Mouse (Mus musculus): ENCODE measurements around the gene Pkn1. TPM values are rescaled to one million over a fixed set of nuclear protein-coding genes. Genes with fewer than 3 reads are reported as not detected.

Gene Pkn1
- polyA plus RNA-seq, 1 experiment from 2014 or later, result 35.1 TPM

DNA sequence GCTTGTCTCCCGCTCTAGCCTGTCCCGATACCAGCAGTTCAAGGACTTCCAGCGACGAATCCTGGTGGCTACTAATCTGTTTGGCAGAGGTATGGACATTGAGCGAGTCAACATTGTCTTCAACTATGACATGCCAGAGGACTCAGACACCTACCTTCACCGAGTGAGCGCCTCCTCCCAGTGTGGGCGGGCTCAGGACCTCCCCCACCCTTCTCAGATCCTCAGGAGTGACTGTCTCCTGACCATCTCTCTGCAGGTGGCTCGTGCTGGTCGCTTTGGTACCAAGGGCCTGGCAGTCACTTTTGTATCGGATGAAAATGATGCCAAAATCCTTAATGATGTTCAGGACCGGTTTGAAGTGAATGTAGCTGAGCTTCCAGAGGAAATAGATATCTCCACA lies 23.7 kb upstream of the Pkn1 start:
- Histone ChIP-seq H3K4me3 (no peak overlapping the region), H3K4me2 (replicated peaks) (no peak overlapping the region), H3K27me3 (no peaks in the 10 kb centered on the region), H3K9ac (no peak overlapping the region), H3K36me3 (peaks cover 71% of the 10 kb centered on the region), H3K9me3 (no peaks in the 10 kb centered on the region), H3K4me1 (no peaks in the 10 kb centered on the region), H3K27ac (no peak overlapping the region)
- 89% methylated on average over 12 of the region's 12 CpGs for WGBS
- no peak for ATAC-seq (ENCODE audit: insufficient number of reproducible peaks, insufficient read depth, low FRiP score, low TSS enrichment)

DNA sequence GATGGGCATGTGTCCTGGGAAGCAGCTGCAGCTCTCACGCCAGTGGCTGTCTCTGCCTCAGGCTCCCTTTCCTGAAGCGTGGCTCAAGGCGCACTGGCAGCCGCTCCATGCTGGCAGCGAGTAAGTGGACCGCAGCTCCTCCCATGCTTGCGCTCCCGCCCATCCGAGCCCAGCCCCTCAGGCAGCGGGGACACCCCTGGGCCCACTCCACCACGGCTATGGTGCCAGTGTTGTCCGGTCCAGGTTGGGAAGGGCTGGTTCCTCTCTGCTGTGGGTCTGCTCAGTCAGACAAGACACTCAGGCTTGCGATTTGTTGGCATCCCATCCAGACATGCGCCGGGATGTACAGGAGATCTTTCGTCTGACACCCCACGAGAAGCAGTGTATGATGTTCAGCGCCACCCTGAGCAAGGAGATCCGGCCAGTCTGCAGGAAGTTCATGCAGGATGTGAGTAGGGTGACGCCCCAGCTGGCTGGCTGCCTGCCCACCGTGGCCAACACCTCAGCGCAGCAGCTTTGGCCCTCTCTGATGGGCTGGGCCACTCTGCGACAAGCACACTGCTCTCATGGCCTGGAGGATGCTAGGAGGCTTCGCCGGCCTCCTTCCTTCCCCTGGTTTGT lies 22.5 kb upstream of the Pkn1 start:
- H3K9me3 ChIP-seq, result no peaks in the 10 kb centered on the region
- no peaks in the 10 kb centered on the region for H3K27me3 ChIP-seq
- H3K36me3 ChIP-seq, result peaks cover 70% of the 10 kb centered on the region
- no peak overlapping the region for H3K27ac ChIP-seq
- no peak for ATAC-seq (ENCODE audit: insufficient number of reproducible peaks, insufficient read depth, low FRiP score, low TSS enrichment)
- H3K4me1 ChIP-seq, result peaks cover 9% of the 10 kb centered on the region
- no peak overlapping the region for H3K9ac ChIP-seq
- no peak overlapping the region for H3K4me2 ChIP-seq (replicated peaks)
- 92% methylated on average over 25 of the region's 25 CpGs for WGBS
- H3K4me3 ChIP-seq, result no peak overlapping the region

DNA sequence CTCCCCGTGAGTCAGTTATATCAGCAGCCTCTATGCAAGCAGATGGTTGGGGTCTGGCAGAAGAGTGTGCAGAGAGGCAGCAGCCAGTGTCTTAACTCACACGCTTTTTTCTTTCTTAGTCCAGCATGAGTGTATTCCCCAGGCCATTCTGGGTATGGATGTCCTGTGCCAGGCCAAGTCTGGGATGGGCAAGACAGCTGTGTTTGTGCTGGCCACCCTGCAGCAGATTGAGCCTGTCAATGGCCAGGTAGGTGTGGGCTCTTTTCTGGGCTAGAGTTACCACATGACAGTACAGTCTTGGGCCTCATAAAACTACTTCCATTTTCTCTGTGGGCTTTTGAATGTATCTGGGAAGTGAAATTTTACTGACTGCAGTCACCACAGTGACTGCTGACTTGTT lies 20.7 kb upstream of the Pkn1 start:
- Histone ChIP-seq H3K9ac (no peak overlapping the region), H3K36me3 (peaks cover 55% of the 10 kb centered on the region), H3K9me3 (no peaks in the 10 kb centered on the region), H3K4me3 (no peak overlapping the region), H3K4me1 (peaks cover 15% of the 10 kb centered on the region), H3K27ac (no peak overlapping the region), H3K27me3 (no peaks in the 10 kb centered on the region), H3K4me2 (replicated peaks) (no peak overlapping the region)
- no peak for ATAC-seq (ENCODE audit: insufficient number of reproducible peaks, insufficient read depth, low FRiP score, low TSS enrichment)
- 83% methylated on average over 2 of the region's 2 CpGs for WGBS

DNA sequence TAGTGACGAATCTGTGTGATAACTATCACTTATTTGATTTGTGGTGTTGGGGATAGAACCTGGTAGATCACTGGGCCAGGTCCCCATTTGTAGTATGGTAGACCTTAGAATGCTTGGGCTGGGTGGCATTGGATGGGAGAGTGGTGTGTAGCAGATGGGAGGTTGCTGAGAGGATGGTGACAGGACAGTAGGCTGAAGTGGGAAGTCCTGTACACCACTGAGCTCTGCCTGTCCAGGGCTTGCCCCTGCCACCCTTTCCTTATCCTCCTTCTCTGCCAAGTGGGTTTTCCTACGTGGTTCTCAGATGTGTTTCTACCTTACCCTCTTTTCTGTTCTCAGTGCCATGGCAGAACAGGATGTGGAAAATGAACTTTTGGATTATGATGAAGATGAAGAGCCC lies 20.1 kb upstream of the Pkn1 start:
- ATAC-seq (ENCODE audit: insufficient number of reproducible peaks, insufficient read depth, low FRiP score, low TSS enrichment), result no peak
- Histone ChIP-seq H3K27me3 (no peaks in the 10 kb centered on the region), H3K4me3 (no peak overlapping the region), H3K9ac (no peak overlapping the region), H3K4me1 (peaks cover 15% of the 10 kb centered on the region), H3K36me3 (peaks cover 48% of the 10 kb centered on the region), H3K27ac (no peak overlapping the region), H3K4me2 (replicated peaks) (no peak overlapping the region), H3K9me3 (no peaks in the 10 kb centered on the region)
- 88% methylated on average over 2 of the region's 2 CpGs for WGBS

DNA sequence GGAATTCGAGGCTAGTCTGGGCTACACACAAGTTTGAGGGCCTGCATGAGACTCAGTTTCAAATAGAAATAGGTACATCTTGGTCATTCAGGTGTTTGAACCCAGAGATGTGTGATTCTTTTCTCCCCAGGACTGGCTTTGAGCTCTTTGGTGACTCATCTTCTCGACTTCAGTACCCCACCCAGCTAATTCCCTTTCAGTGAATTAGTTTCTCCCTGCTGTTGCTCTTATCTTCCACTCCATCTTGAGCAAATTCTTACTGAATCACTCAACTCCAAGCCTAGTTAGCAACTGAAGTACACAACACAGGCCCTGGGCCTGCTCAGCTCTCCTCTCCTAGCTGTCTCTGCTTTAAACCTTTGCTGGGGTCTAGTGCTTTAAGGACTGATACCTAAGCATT lies 17.6 kb upstream of the Pkn1 start:
- peak overlapping the region; percentile 77; the same call in 1 of the 2 replicates for H3K9ac ChIP-seq
- H3K4me1 ChIP-seq, result peaks cover 15% of the 10 kb centered on the region
- peak overlapping the region; percentile 68 for H3K4me3 ChIP-seq
- 76% methylated on average over 2 of the region's 2 CpGs for WGBS
- H3K9me3 ChIP-seq, result no peaks in the 10 kb centered on the region
- peak overlapping the region; percentile 83 for H3K4me2 ChIP-seq (replicated peaks)
- H3K36me3 ChIP-seq, result peaks cover 24% of the 10 kb centered on the region
- no peak overlapping the region for H3K27ac ChIP-seq
- no peak for ATAC-seq (ENCODE audit: insufficient number of reproducible peaks, insufficient read depth, low FRiP score, low TSS enrichment)
- no peaks in the 10 kb centered on the region for H3K27me3 ChIP-seq

DNA sequence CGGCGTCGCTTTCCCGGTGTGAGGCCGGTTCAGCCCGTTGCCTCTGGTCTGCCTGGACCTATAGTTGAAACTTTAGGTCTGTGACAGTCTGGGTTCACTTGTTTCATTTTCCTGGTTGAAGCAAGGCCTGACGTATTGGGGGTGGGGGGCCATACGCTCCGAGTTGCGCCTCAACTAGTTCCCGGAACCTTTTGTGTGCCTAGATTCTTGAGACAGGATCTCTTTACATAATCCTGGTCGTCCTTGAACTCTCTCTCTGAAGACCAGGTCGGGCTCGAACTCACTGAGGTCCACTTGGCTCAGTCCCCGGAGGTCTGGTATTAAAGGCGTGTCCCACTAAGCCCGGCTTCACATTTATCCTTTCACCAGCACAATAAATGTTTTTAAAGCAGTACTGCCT lies 16.8 kb upstream of the Pkn1 start:
- H3K27ac ChIP-seq, result peak overlapping the region; percentile 89

DNA sequence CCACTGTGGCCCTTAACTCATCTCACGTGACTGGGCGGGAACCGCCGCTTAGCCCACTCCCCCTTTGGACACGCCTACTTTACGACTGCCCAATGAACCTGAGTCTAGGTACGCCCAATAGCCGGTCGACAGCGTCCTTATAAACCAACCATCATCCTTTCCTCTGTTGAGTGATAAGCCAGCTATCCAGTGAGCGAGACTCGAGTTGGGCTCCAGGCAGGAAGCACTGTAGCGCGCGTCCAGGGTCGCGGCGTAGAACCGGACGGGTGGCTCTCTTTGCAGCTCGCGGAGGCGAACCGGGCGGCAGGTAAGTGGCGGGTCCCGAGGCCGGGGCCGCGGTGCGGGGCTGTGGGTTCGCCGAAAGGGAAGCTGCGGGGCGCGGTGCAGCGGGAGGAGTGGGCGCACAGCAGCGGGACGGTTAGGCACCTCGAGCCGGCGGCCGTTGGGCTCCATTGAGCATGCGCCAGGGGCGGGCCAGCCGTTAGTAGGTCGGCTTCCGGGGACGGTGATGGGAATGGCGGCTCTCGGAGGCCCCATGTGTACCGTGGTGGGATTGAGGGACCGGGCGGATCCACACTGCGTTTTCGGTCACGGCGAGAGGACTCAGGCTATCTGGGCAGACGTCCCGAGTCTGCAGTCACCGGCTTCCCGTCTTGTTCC lies 16.2 kb upstream of the Pkn1 start, which contains the start of gene Ddx39:
Gene Ddx39, plus strand, starts transcription at position 147 of the 660 bp plus-strand sequence.
- Histone ChIP-seq H3K36me3 (peaks cover 10% of the 10 kb centered on the region), H3K27me3 (no peaks in the 10 kb centered on the region), H3K4me2 (replicated peaks) (peak within 1 kb of the TSS; percentile 83), H3K4me3 (peak within 1 kb of the TSS; percentile 68), H3K4me1 (peaks cover 15% of the 10 kb centered on the region), H3K9me3 (no peaks in the 10 kb centered on the region), H3K27ac (peak within 1 kb of the TSS; percentile 89), H3K9ac (peak within 1 kb of the TSS; percentile 77)
- under 1% methylated on average over 63 of the region's 63 CpGs for WGBS
- ATAC-seq (ENCODE audit: insufficient number of reproducible peaks, insufficient read depth, low FRiP score, low TSS enrichment), result peak; percentile 100

More for the DNA sequence above, 16.8 kb upstream of the Pkn1 start:
- peaks cover 16% of the 10 kb centered on the region for H3K36me3 ChIP-seq
- peak overlapping the region; percentile 77 for H3K9ac ChIP-seq
- peak overlapping the region; percentile 68 for H3K4me3 ChIP-seq
- no peaks in the 10 kb centered on the region for H3K9me3 ChIP-seq
- H3K27me3 ChIP-seq, result no peaks in the 10 kb centered on the region
- H3K4me2 ChIP-seq (replicated peaks), result peak overlapping the region; percentile 83
- under 1% methylated on average over 17 of the region's 17 CpGs for WGBS
- no peak for ATAC-seq (ENCODE audit: insufficient number of reproducible peaks, insufficient read depth, low FRiP score, low TSS enrichment)
- peaks cover 15% of the 10 kb centered on the region for H3K4me1 ChIP-seq

DNA sequence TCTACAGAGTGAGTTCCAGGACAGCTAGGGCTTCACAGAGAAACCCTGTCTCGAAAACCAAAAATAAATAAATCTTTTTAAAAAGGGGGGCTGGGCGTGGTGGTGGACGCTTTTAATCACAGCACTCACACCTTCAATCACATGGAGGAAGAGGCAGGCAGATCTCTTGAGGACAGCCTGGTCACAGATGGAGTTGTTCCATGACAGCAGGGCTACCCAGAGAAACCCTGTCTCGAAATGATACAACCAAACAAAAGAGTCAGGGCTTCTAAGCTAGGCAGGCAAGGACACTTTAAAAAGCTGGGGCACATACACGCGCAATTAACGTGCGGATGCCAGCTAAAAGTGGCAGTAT lies 15.7 kb upstream of the Pkn1 start:
- ATAC-seq (ENCODE audit: insufficient number of reproducible peaks, insufficient read depth, low FRiP score, low TSS enrichment), result no peak; the same call in 1 of the 2 replicates
- H3K4me1 ChIP-seq, result peaks cover 15% of the 10 kb centered on the region
- H3K36me3 ChIP-seq, result peaks cover 5% of the 10 kb centered on the region
- H3K27me3 ChIP-seq, result no peaks in the 10 kb centered on the region
- 18% methylated on average over 8 of the region's 8 CpGs for WGBS
- H3K9ac ChIP-seq, result no peak overlapping the region
- no peak overlapping the region for H3K27ac ChIP-seq
- no peaks in the 10 kb centered on the region for H3K9me3 ChIP-seq
- peak overlapping the region; percentile 68 for H3K4me3 ChIP-seq
- peak overlapping the region; percentile 83 for H3K4me2 ChIP-seq (replicated peaks)

DNA sequence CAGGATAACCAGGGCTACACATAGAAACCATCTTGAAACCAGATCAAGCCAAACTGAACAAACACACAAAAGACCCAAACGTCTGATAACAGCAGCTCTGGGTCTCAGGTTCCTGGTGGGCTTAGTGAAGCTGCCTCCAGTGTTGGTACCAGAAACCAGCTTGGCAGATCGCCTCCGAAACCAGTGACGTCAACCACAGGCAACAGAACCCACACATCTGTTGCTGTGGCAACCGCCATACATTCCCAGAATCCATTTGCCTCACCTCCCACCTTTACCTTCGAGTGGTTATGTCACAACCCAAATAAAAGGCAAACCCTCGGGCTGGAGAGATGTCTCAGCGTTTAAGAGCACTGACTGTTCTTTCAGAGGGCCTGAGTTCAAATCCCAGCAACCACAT lies 8.6 kb upstream of the Pkn1 start:
- Histone ChIP-seq H3K27me3 (no peaks in the 10 kb centered on the region), H3K4me1 (no peaks in the 10 kb centered on the region), H3K36me3 (no peaks in the 10 kb centered on the region), H3K4me3 (no peak overlapping the region), H3K9ac (no peak overlapping the region), H3K9me3 (no peaks in the 10 kb centered on the region), H3K27ac (no peak overlapping the region), H3K4me2 (replicated peaks) (no peak overlapping the region)
- WGBS, result 80% methylated on average over 8 of the region's 8 CpGs
- ATAC-seq (ENCODE audit: insufficient number of reproducible peaks, insufficient read depth, low FRiP score, low TSS enrichment), result no peak

DNA sequence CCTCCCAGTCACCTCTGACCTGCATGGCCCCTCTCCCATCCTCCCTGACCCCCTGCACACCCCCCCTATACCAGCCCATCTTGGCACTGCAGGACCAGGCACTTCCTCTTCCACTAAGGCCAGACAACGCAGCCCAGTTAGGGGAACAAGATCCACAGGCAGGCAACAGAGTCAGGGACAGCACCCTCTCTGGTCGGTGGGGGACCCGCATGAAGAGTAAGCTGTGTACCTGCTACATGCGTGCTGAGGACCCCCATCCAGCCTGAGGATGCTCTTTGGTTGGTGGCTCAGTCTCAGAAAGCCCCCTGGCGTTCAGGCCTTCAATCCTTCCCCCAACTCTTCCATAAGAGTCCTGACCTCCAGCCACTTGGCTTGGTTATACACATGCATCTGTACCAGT lies 7.4 kb upstream of the Pkn1 start:
- WGBS, result 60% methylated on average over 5 of the region's 5 CpGs
- no peak for ATAC-seq (ENCODE audit: insufficient number of reproducible peaks, insufficient read depth, low FRiP score, low TSS enrichment)

DNA sequence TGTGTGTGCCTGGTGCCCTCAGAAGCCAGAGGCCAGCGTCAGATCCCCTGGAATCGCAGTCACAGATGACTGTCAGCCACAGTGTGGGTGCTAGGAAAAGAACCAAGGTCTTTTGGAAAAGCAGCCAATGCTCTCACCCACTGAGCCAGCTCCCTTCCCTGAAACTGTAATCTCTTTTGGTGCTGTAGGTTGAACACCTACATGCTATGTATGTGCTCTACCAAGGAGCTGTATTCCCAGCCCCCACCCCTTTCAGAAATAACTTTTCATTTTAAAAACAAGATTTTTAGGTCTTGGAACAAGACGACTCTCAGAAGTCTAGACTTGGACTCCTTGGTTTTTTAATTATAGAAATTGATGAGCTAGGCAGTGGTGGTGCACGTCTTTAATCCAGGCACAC lies 4.4 kb upstream of the Pkn1 start:
- no peak overlapping the region for H3K4me2 ChIP-seq (replicated peaks)
- ATAC-seq (ENCODE audit: insufficient number of reproducible peaks, insufficient read depth, low FRiP score, low TSS enrichment), result no peak
- 85% methylated on average over 4 of the region's 4 CpGs for WGBS
- no peaks in the 10 kb centered on the region for H3K36me3 ChIP-seq
- H3K9me3 ChIP-seq, result no peaks in the 10 kb centered on the region
- no peaks in the 10 kb centered on the region for H3K27me3 ChIP-seq
- peaks cover 16% of the 10 kb centered on the region for H3K4me1 ChIP-seq
- no peak overlapping the region for H3K9ac ChIP-seq
- no peak overlapping the region for H3K27ac ChIP-seq
- H3K4me3 ChIP-seq, result no peak overlapping the region

More for the DNA sequence above, 7.4 kb upstream of the Pkn1 start:
- Histone ChIP-seq H3K36me3 (no peaks in the 10 kb centered on the region), H3K9me3 (no peaks in the 10 kb centered on the region), H3K4me3 (no peak overlapping the region), H3K27ac (no peak overlapping the region), H3K9ac (no peak overlapping the region), H3K4me2 (replicated peaks) (no peak overlapping the region), H3K27me3 (no peaks in the 10 kb centered on the region), H3K4me1 (no peaks in the 10 kb centered on the region)

DNA sequence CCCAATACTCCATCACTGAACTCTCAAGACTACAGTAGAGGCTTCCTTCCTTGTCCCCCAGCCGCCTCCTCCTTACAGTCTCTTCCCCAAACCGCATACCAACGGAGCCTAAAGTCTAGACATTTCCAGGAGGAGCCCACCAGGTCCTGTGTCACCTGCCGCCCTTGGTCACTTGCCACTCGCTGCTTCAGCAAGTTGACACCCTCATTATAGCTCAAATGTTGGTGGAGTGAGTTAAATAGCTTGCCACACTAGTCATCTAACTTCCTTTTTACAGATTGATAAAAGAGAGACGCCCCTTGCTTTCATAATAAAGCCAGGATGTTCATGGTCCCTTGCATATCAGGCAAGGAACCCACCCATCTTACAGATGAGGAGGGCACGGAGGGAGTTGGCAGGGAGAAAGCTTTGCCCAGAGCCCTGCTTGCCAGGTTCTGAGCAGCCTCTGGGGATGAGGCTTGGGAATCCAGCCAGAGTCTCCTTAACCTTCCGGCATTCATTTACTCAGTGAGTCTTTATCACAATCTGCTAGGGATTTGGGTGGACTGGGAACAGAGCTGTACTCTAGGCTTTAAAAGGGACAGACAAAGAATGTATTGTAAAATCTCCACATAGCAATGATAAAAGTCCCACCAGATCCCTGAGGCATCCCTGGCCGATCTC lies 1.6 kb upstream of the Pkn1 start:
- WGBS, result 51% methylated on average over 9 of the region's 9 CpGs
- Histone ChIP-seq H3K4me2 (replicated peaks) (peak overlapping the region; percentile 95; the same call in 1 of the 2 replicates), H3K27ac (peak overlapping the region; percentile 63)

More for the DNA sequence above, 1.6 kb upstream of the Pkn1 start:
- Histone ChIP-seq H3K4me1 (peaks cover 30% of the 10 kb centered on the region), H3K36me3 (no peaks in the 10 kb centered on the region), H3K4me3 (no peak overlapping the region), H3K27me3 (no peaks in the 10 kb centered on the region), H3K9me3 (no peaks in the 10 kb centered on the region), H3K9ac (no peak overlapping the region)
- no peak for ATAC-seq (ENCODE audit: insufficient number of reproducible peaks, insufficient read depth, low FRiP score, low TSS enrichment)

Data from embryonic facial prominence, embryonic 12.5 days (tissue).